Mouse (Mus musculus): ENCODE results near the gene Mcrip2.

Gene Mcrip2

DNA sequence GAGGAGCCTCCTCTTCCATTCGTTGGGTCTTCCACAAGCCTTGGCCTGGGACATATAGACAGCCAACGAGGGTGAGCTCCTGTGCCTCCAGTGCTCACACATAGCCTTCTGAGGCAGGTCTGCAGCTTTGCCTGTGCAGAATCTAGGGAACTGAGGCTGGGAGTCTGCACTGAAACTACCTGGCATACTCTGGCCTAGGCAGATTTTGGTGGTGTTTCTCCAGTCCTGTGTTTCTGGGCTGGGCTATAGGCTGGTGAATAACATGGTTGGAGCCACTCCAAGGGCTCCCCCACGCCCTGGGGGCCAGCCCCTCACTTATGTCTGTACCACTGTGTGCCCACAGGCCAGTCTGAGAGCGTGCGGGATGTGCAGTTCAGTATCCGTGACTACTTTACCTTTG lies 43.3 kb downstream of the Mcrip2 start:
- ATAC-seq (ENCODE audit: insufficient number of reproducible peaks, low FRiP score, low TSS enrichment) = no peak

DNA sequence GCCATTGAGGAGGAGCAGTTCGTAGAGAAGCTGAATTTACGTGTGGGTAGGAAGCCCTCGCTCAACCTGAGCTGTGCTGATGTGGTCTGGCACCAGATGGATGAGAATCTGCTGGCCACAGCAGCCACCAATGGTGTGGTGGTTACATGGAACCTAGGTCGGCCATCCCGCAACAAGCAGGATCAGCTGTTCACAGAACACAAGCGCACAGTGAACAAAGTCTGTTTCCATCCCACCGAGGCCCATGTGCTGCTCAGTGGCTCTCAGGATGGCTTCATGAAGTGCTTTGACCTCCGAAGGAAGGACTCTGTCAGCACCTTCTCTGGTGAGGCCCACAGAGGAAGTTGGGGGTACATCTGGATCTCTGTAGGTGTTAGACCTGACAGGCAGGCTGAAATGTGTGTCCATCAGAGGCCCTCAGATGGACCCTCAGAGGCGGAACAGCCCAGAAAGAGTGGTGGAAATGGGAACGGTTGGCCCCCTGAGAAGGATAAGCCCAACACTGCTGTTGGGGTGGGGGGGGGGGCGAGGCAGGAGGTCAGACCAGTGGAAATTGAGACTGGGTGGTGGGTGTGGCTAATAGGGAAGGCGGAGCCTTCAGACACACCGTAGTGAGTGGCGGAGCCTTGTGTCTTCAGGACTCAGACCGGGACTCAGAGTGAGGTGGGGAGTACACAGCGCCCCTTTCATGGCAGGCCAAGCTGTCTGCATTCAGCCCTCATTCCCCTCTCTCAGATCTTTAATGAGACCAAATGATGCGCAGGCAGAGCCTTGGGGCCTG lies 44.0 kb downstream of the Mcrip2 start:
- no peak for ATAC-seq (ENCODE audit: insufficient number of reproducible peaks, low FRiP score, low TSS enrichment)

DNA sequence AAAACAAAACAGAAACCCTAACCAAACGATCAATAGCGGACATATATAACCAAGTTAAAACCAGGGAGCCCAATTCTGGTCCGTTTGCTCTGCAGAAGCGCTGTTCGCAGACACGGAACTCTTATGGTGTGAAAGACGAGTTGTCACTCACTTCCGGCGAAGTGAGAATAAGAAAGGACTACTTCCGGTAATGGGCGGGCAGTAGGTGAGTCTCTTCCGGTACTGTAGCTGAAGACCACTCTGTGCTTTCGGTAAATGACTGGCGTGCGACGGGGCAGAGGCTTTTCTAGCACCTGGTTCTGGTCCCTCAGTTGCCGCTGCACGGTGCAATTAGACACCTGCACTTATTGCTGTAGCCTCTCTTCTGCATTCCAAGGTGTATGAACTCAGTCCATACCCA lies 45.1 kb downstream of the Mcrip2 start, which contains the start of gene Wdr24:
Wdr24 (plus strand) TSS at position 176 of the 400 bp plus-strand sequence.
- peak; percentile 68; the same call in 1 of the 2 replicates for ATAC-seq (ENCODE audit: insufficient number of reproducible peaks, low FRiP score, low TSS enrichment)

- no peak for ATAC-seq (ENCODE audit: insufficient number of reproducible peaks, low FRiP score, low TSS enrichment)
Measured at GRCm38 (mm10) chr17:25818851-25819780, 49.4 kb downstream of the Mcrip2 start.

DNA sequence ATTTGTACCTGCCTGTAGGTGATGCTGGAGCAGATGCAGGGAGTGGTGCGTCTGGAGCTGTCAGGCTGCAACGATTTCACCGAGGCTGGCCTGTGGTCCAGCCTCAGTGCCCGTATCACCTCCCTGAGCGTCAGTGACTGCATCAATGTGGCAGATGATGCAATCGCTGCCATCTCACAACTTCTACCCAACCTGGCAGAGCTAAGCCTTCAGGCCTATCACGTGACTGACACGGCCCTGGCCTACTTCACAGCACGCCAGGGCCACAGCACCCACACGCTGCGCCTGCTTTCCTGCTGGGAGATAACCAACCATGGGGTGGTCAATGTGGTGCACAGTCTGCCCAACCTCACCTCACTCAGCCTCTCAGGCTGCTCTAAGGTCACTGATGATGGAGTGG lies 50.9 kb downstream of the Mcrip2 start:
- no peak for ATAC-seq (ENCODE audit: insufficient number of reproducible peaks, low FRiP score, low TSS enrichment)

All from cerebellum, adult (tissue).